In genomic region chr11:94457001-94457400, GRCm38 (mm10) we compare ENCODE assay signal across 37 mouse cellular contexts. TPM values are rescaled to one million over a fixed set of nuclear protein-coding genes. Genes with fewer than 3 reads are reported as not detected.
DNase-seq lines count a peak whose midpoint lies in the region; ATAC-seq and TF ChIP-seq lines count a peak whose summit lies in the region.
"Had no signal": no experiment of that assay in that cellular context is flagged by ENCODE, and none has a peak within 500 bp of the region (broad histone marks: within the 10 kb centered on the region; RNA-seq: fewer than 3 reads in every experiment).

No protein-coding gene starts in this region.

- no peak for TF ChIP-seq CTCF in hindbrain, postnatal 0 days (IDR thresholded peaks at IDR 0.05; ENCODE audit: low read depth)
- TF ChIP-seq CTCF in bone marrow, adult 2 months (IDR thresholded peaks at IDR 0.05; ENCODE audit: control insufficient read depth, insufficient read depth, low read length): no peak

- no peak overlapping the region for H3K4me3 ChIP-seq in embryonic facial prominence, embryonic 15.5 days (replicated peaks)
- no peak overlapping the region for H3K4me3 ChIP-seq in embryonic facial prominence, embryonic 10.5 days
- no peak overlapping the region for H3K4me3 ChIP-seq in hindbrain, embryonic 16.5 days (ENCODE audit: low read length)
- no peak overlapping the region for H3K4me3 ChIP-seq in hindbrain, postnatal 0 days (ENCODE audit: low read length)
- H3K4me3 ChIP-seq in bone marrow, adult 2 months (replicated peaks; ENCODE audit: control insufficient read depth, low read depth, low read length): no peak overlapping the region
- no peak overlapping the region for H3K4me3 ChIP-seq in liver, embryonic 15.5 days (replicated peaks)
- H3K4me3 ChIP-seq in midbrain, embryonic 13.5 days (replicated peaks): no peak overlapping the region
- H3K4me3 ChIP-seq: forebrain, embryonic 10.5 days; forebrain, embryonic 15.5 days; hindbrain, embryonic 12.5 days; limb, embryonic 15.5 days; lung, embryonic 15.5 days; myocyte; neural tube, embryonic 12.5 days had no signal

- no peak for TF ChIP-seq POLR2A in bone marrow, adult 2 months (IDR thresholded peaks at IDR 0.05; ENCODE audit: borderline replicate concordance, control insufficient read depth, low read depth, low read length)

- WGBS in embryonic facial prominence, embryonic 15.5 days: 82% methylated on average over 15 of the region's 15 CpGs
- WGBS in embryonic facial prominence, embryonic 10.5 days: 79% methylated on average over 15 of the region's 15 CpGs
- WGBS in hindbrain, embryonic 16.5 days: 89% methylated on average over 15 of the region's 15 CpGs
- WGBS in hindbrain, postnatal 0 days: 84% methylated on average over 15 of the region's 15 CpGs
- 91% methylated on average over 15 of the region's 15 CpGs for WGBS in bone marrow, adult 2 months
- WGBS in liver, embryonic 15.5 days (ENCODE audit: insufficient replicate concordance): 76% methylated on average over 15 of the region's 15 CpGs
- WGBS in midbrain, embryonic 13.5 days: 90% methylated on average over 15 of the region's 15 CpGs

- H3K4me1 ChIP-seq in embryonic facial prominence, embryonic 15.5 days: peaks cover 28% of the 10 kb centered on the region
- peaks cover 30% of the 10 kb centered on the region for H3K4me1 ChIP-seq in embryonic facial prominence, embryonic 10.5 days
- H3K4me1 ChIP-seq in hindbrain, embryonic 16.5 days (ENCODE audit: control insufficient read depth, insufficient read depth, low read depth, low read length): peaks cover 12% of the 10 kb centered on the region; the same call in 1 of the 2 replicates
- H3K4me1 ChIP-seq in hindbrain, postnatal 0 days (ENCODE audit: insufficient read depth, low read length): peaks cover 10% of the 10 kb centered on the region; the same call in 1 of the 2 replicates
- H3K4me1 ChIP-seq in bone marrow, adult 2 months (ENCODE audit: control insufficient read depth, insufficient read depth, low read length): 0 out of 2 replicates have a peak, but pooled peaks cover 3% of the 10 kb centered on the region
- peaks cover 46% of the 10 kb centered on the region for H3K4me1 ChIP-seq in liver, embryonic 15.5 days (replicated peaks)
- peaks cover 30% of the 10 kb centered on the region for H3K4me1 ChIP-seq in midbrain, embryonic 13.5 days (replicated peaks)

- ATAC-seq in embryonic facial prominence, embryonic 15.5 days (ENCODE audit: insufficient number of reproducible peaks, low FRiP score, low TSS enrichment, low read depth): no peak
- no peak for ATAC-seq in hindbrain, embryonic 16.5 days
- no peak for ATAC-seq in hindbrain, postnatal 0 days
- no peak for ATAC-seq in liver, embryonic 15.5 days (ENCODE audit: insufficient read depth)
- no peak for ATAC-seq in midbrain, embryonic 13.5 days
- ATAC-seq: activated CD4-positive, CD25-positive, alpha-beta regulatory T cell, adult 4 months; forebrain, embryonic 15.5 days; intestine, postnatal 0 days had no signal

- no peaks in the 10 kb centered on the region for H3K9me3 ChIP-seq in embryonic facial prominence, embryonic 15.5 days (replicated peaks)
- H3K9me3 ChIP-seq in embryonic facial prominence, embryonic 10.5 days: no peaks in the 10 kb centered on the region
- no peaks in the 10 kb centered on the region for H3K9me3 ChIP-seq in hindbrain, embryonic 16.5 days (ENCODE audit: control insufficient read depth, low read length)
- H3K9me3 ChIP-seq in hindbrain, postnatal 0 days (ENCODE audit: low read length): no peaks in the 10 kb centered on the region
- H3K9me3 ChIP-seq in liver, embryonic 15.5 days (replicated peaks): no peaks in the 10 kb centered on the region
- H3K9me3 ChIP-seq in midbrain, embryonic 13.5 days: no peaks in the 10 kb centered on the region
- H3K9me3 ChIP-seq: forebrain, embryonic 10.5 days; forebrain, embryonic 15.5 days; hindbrain, embryonic 12.5 days; limb, embryonic 15.5 days; lung, embryonic 15.5 days; neural tube, embryonic 12.5 days had no signal

- peaks cover 58% of the 10 kb centered on the region for H3K36me3 ChIP-seq in embryonic facial prominence, embryonic 15.5 days
- peaks cover 87% of the 10 kb centered on the region for H3K36me3 ChIP-seq in embryonic facial prominence, embryonic 10.5 days (replicated peaks)
- peaks cover 5% of the 10 kb centered on the region for H3K36me3 ChIP-seq in hindbrain, embryonic 16.5 days (ENCODE audit: control insufficient read depth, insufficient read depth, low read length)
- H3K36me3 ChIP-seq in hindbrain, postnatal 0 days (ENCODE audit: insufficient read depth, low read length): peaks cover 23% of the 10 kb centered on the region
- H3K36me3 ChIP-seq in liver, embryonic 15.5 days (replicated peaks): no peaks in the 10 kb centered on the region
- H3K36me3 ChIP-seq in midbrain, embryonic 13.5 days: peaks cover 56% of the 10 kb centered on the region
- H3K36me3 ChIP-seq: forebrain, embryonic 15.5 days had no signal

- no peak for DNase-seq in embryonic facial prominence, embryonic 10.5 days (ENCODE audit: low spot score)
- no peak for DNase-seq in hindbrain, postnatal 0 days (ENCODE audit: low spot score)
- DNase-seq: B cell, adult 2 months; cerebellum, adult 18-20 months; cerebellum, postnatal 14 days; gastrocnemius, postnatal 25 days; heart, adult 18-20 months; heart, postnatal 14 days; kidney, adult 9 months; kidney, postnatal 10 days; layer of hippocampus, postnatal 36 days; left cerebral cortex, postnatal 4 days; lung, postnatal 36 days; right cerebral cortex, postnatal 4 days; thymus, adult 18-20 months; thymus, postnatal 25 days had no signal

- 0 out of 2 replicates have a peak overlapping the region, but pooled peaks have one; percentile 2 for H3K27ac ChIP-seq in embryonic facial prominence, embryonic 15.5 days (replicated peaks)
- no peak overlapping the region for H3K27ac ChIP-seq in embryonic facial prominence, embryonic 10.5 days (replicated peaks)
- no peak overlapping the region for H3K27ac ChIP-seq in hindbrain, embryonic 16.5 days (ENCODE audit: low read depth, low read length)
- no peak overlapping the region for H3K27ac ChIP-seq in hindbrain, postnatal 0 days
- H3K27ac ChIP-seq in bone marrow, adult 2 months (ENCODE audit: control insufficient read depth, insufficient read depth, low read depth, low read length, poor library complexity): peak overlapping the region; percentile 58
- H3K27ac ChIP-seq in liver, embryonic 15.5 days (replicated peaks): peak overlapping the region; percentile 87
- no peak overlapping the region for H3K27ac ChIP-seq in midbrain, embryonic 13.5 days
- H3K27ac ChIP-seq: forebrain, embryonic 10.5 days; forebrain, embryonic 15.5 days; hindbrain, embryonic 12.5 days; limb, embryonic 15.5 days; lung, embryonic 15.5 days; neural tube, embryonic 12.5 days; stomach, postnatal 0 days had no signal

- H3K9ac ChIP-seq in embryonic facial prominence, embryonic 15.5 days: no peak overlapping the region
- peak overlapping the region; percentile 3; the same call in 1 of the 2 replicates for H3K9ac ChIP-seq in hindbrain, embryonic 16.5 days (ENCODE audit: low read depth, low read length)
- H3K9ac ChIP-seq in hindbrain, postnatal 0 days (replicated peaks; ENCODE audit: low read length): no peak overlapping the region; the same call in 1 of the 2 replicates
- H3K9ac ChIP-seq in liver, embryonic 15.5 days: no peak overlapping the region
- no peak overlapping the region for H3K9ac ChIP-seq in midbrain, embryonic 13.5 days (replicated peaks)
- H3K9ac ChIP-seq: forebrain, embryonic 15.5 days; hindbrain, embryonic 12.5 days; limb, embryonic 15.5 days; lung, embryonic 15.5 days; neural tube, embryonic 12.5 days had no signal

- H3K27me3 ChIP-seq in embryonic facial prominence, embryonic 15.5 days: no peaks in the 10 kb centered on the region
- peaks cover 18% of the 10 kb centered on the region for H3K27me3 ChIP-seq in embryonic facial prominence, embryonic 10.5 days (replicated peaks; ENCODE audit: low read depth, poor library complexity, severe bottlenecking)
- no peaks in the 10 kb centered on the region for H3K27me3 ChIP-seq in hindbrain, embryonic 16.5 days (replicated peaks; ENCODE audit: control insufficient read depth, insufficient read depth, low read length)
- H3K27me3 ChIP-seq in hindbrain, postnatal 0 days (ENCODE audit: insufficient read depth, low read length): no peaks in the 10 kb centered on the region
- H3K27me3 ChIP-seq in liver, embryonic 15.5 days: peaks cover 41% of the 10 kb centered on the region
- H3K27me3 ChIP-seq in midbrain, embryonic 13.5 days: no peaks in the 10 kb centered on the region
- H3K27me3 ChIP-seq: forebrain, embryonic 15.5 days; hindbrain, embryonic 12.5 days; limb, embryonic 15.5 days; lung, embryonic 15.5 days; neural tube, embryonic 12.5 days had no signal

- H3K4me2 ChIP-seq in embryonic facial prominence, embryonic 15.5 days (replicated peaks): no peak overlapping the region
- no peak overlapping the region for H3K4me2 ChIP-seq in hindbrain, embryonic 16.5 days (ENCODE audit: low read length)
- H3K4me2 ChIP-seq in hindbrain, postnatal 0 days (ENCODE audit: low read depth, low read length): no peak overlapping the region
- H3K4me2 ChIP-seq in liver, embryonic 15.5 days: peak overlapping the region; percentile 68
- no peak overlapping the region for H3K4me2 ChIP-seq in midbrain, embryonic 13.5 days (replicated peaks)
- H3K4me2 ChIP-seq: forebrain, embryonic 15.5 days; hindbrain, embryonic 12.5 days; limb, embryonic 15.5 days; lung, embryonic 15.5 days; midbrain, embryonic 11.5 days; neural tube, embryonic 12.5 days had no signal

RNA-seq across cellular contexts. Expression of gene Cacna1g, which starts 17.0 kb away (rescaled TPM):
- polyA plus RNA-seq in embryonic facial prominence, embryonic 15.5 days (2015; fragmentation: Nextera tagmentation; extraction: Ambion mirVana): 29.1 and 30.3 TPM in 2 replicates
- 6.5 and 13.5 TPM in 2 replicates for polyA plus RNA-seq in embryonic facial prominence, embryonic 10.5 days (2016; fragmentation: Nextera tagmentation; extraction: Ambion mirVana)
- polyA plus RNA-seq in hindbrain, embryonic 16.5 days (2015; fragmentation: Nextera tagmentation; extraction: Ambion mirVana): 15.1 and 20.5 TPM in 2 replicates
- 87.7 and 90.3 TPM in 2 replicates for total RNA-seq in hindbrain, postnatal 0 days (2014; rRNA removed)
- polyA plus RNA-seq in hindbrain, postnatal 0 days (2015; fragmentation: Nextera tagmentation; extraction: Ambion mirVana): 10.0 and 10.4 TPM in 2 replicates
- 13.7 and 26.8 TPM in 2 replicates for polyA plus RNA-seq in bone marrow, adult 2 months (2011; ENCODE audit: insufficient read depth, insufficient read length, low replicate concordance, missing spikeins)
- 2.3 and 2.7 TPM in 2 replicates for polyA plus RNA-seq in liver, embryonic 15.5 days (2015; fragmentation: Nextera tagmentation; extraction: Ambion mirVana)
- polyA plus RNA-seq in midbrain, embryonic 13.5 days (2015; fragmentation: Nextera tagmentation; extraction: Ambion mirVana): 10.5 and 12.4 TPM in 2 replicates
- polyA plus RNA-seq: activated CD4-positive, CD25-positive, alpha-beta regulatory T cell, adult 4 months had no signal

RNA-seq across cellular contexts. Expression of gene Spata20, which starts 29.0 kb away (rescaled TPM):
- polyA plus RNA-seq in embryonic facial prominence, embryonic 15.5 days (2015; fragmentation: Nextera tagmentation; extraction: Ambion mirVana): 0.16 and 1.2 TPM in 2 replicates
- not detected in 2 replicates for polyA plus RNA-seq in embryonic facial prominence, embryonic 10.5 days (2016; fragmentation: Nextera tagmentation; extraction: Ambion mirVana)
- polyA plus RNA-seq in hindbrain, embryonic 16.5 days (2015; fragmentation: Nextera tagmentation; extraction: Ambion mirVana): 0.64 and 0.81 TPM in 2 replicates
- 1.5 and 11.8 TPM in 2 replicates for total RNA-seq in hindbrain, postnatal 0 days (2014; rRNA removed)
- polyA plus RNA-seq in hindbrain, postnatal 0 days (2015; fragmentation: Nextera tagmentation; extraction: Ambion mirVana): 1.0 and 1.6 TPM in 2 replicates
- not detected in 2 replicates for polyA plus RNA-seq in bone marrow, adult 2 months (2011; ENCODE audit: insufficient read depth, insufficient read length, low replicate concordance, missing spikeins)
- not detected in 2 replicates for polyA plus RNA-seq in liver, embryonic 15.5 days (2015; fragmentation: Nextera tagmentation; extraction: Ambion mirVana)
- polyA plus RNA-seq in midbrain, embryonic 13.5 days (2015; fragmentation: Nextera tagmentation; extraction: Ambion mirVana): 0.10 TPM in 1 of 2 replicates, not detected in the other
- total RNA-seq: CH12.LX; gastrocnemius, adult 18-20 months; gastrocnemius, postnatal 25 days; megakaryocyte, adult 5-6 weeks had no signal
- polyA plus RNA-seq: activated CD4-positive, CD25-positive, alpha-beta regulatory T cell, adult 4 months; forebrain, embryonic 10.5 days; heart, embryonic 14.5 days; intestine, postnatal 0 days; midbrain, embryonic 11.5 days; myocyte; neural tube, embryonic 12.5 days; spleen, adult 2 months had no signal

RNA-seq across cellular contexts. Expression of gene Epn3, which starts 42.8 kb away (rescaled TPM):
- polyA plus RNA-seq in embryonic facial prominence, embryonic 15.5 days (2015; fragmentation: Nextera tagmentation; extraction: Ambion mirVana): 11.7 and 11.8 TPM in 2 replicates
- polyA plus RNA-seq in embryonic facial prominence, embryonic 10.5 days (2016; fragmentation: Nextera tagmentation; extraction: Ambion mirVana): 4.5 and 4.7 TPM in 2 replicates
- 2.8 and 3.0 TPM in 2 replicates for polyA plus RNA-seq in hindbrain, embryonic 16.5 days (2015; fragmentation: Nextera tagmentation; extraction: Ambion mirVana)
- 2.7 and 6.2 TPM in 2 replicates for total RNA-seq in hindbrain, postnatal 0 days (2014; rRNA removed)
- 3.6 and 3.7 TPM in 2 replicates for polyA plus RNA-seq in hindbrain, postnatal 0 days (2015; fragmentation: Nextera tagmentation; extraction: Ambion mirVana)
- polyA plus RNA-seq in bone marrow, adult 2 months (2011; ENCODE audit: insufficient read depth, insufficient read length, low replicate concordance, missing spikeins): not detected in 2 replicates
- polyA plus RNA-seq in liver, embryonic 15.5 days (2015; fragmentation: Nextera tagmentation; extraction: Ambion mirVana): 0.09 and 0.15 TPM in 2 replicates
- 0.19 and 0.46 TPM in 2 replicates for polyA plus RNA-seq in midbrain, embryonic 13.5 days (2015; fragmentation: Nextera tagmentation; extraction: Ambion mirVana)
- total RNA-seq: gastrocnemius, adult 18-20 months; megakaryocyte, adult 5-6 weeks had no signal
- polyA plus RNA-seq: activated CD4-positive, CD25-positive, alpha-beta regulatory T cell, adult 4 months had no signal

Comparison
In these comparisons a context has a peak if more than half of its experiments do, and no peak if none do; other contexts are left out.
1. H3K27ac ChIP-seq: peak in embryonic facial prominence, embryonic 15.5 days (single experiment), bone marrow, adult 2 months (single experiment) and liver, embryonic 15.5 days (single experiment); none in embryonic facial prominence, embryonic 10.5 days (single experiment), hindbrain, embryonic 16.5 days (single experiment), hindbrain, postnatal 0 days (single experiment) and midbrain, embryonic 13.5 days (single experiment).